Mouse (Mus musculus): ENCODE data around the gene Brix1. TPM values are rescaled to one million over a fixed set of nuclear protein-coding genes. Genes with fewer than 3 reads are reported as not detected.

The Brix1 gene
- polyA plus RNA-seq, 1 experiment from 2014 or later, result 107 TPM

DNA sequence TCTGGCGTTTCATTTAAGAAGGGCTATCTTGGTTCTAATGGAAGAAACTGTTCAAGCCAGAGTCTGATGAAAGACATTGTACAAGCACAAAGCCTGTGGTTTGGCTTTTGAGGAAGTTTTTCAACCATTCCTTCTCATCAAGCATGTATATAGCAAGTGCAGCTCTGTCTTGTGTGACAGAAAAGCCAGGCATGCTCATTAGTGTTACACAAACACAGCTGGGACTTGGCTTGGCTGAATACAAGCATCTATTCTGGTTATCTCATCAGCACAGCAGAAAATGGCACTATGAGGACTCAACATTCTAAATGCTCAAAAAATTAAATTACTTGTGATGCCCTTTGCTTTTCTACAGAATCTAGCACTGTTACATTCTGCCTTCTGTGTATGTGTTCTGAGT is 48.9 kb downstream of the Brix1 start:
- DNase-seq (ENCODE audit: low spot score) (no peak), ATAC-seq (ENCODE audit: insufficient read depth, low FRiP score, low TSS enrichment) (no peak)
- H3K9ac ChIP-seq (ENCODE audit: low read length), result no peak overlapping the region
- H3K4me2 ChIP-seq (ENCODE audit: low read depth), result no peak overlapping the region
- no peaks in the 10 kb centered on the region for H3K27me3 ChIP-seq (ENCODE audit: control insufficient read depth, insufficient read depth, low read length)
- H3K9me3 ChIP-seq (ENCODE audit: control insufficient read depth, low read length), result no peaks in the 10 kb centered on the region
- no peaks in the 10 kb centered on the region for H3K36me3 ChIP-seq (ENCODE audit: control insufficient read depth, insufficient read depth, low read length)
- H3K27ac ChIP-seq (ENCODE audit: low read depth, low read length), result no peak overlapping the region
- no peak overlapping the region for H3K4me3 ChIP-seq (ENCODE audit: low read depth, low read length)
- H3K4me1 ChIP-seq (ENCODE audit: control insufficient read depth, insufficient read depth, low read length), result no peaks in the 10 kb centered on the region
- WGBS, result 88% methylated on average over 1 of the region's 1 CpGs

DNA sequence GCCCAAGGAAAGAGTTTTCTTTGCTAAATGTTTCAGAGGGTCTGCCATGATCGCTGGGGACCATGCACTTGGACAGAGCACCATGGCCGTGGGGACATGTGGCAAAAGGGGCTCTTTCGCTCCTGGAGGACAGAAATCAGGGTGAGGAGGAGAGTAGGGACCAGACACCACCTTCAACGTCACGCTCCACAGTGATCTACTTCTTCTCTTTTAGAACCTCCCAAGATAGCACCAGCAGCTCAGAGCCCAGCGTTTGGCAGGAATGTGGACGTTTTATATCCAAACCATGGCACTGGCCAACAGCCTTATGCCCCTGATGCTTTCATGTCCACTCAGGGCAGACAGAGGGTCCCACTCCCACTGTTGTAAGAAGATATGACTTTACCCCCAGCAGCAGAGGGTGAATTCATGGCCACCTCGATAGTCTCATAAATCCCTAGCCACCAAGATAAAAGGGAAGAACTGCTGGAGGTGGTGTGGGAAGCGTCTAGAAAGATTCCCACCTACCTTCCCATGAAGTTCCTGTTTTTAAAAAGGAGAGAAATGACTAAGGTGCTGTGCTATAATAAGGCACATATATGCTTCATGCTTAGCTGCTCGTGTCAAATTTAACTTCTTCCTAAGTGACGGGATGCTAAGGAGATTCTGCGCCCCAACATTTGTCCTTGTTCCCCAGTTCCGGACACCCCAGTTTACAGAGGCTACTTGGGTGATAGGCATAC is 59.0 kb downstream of the Brix1 start:
- Histone ChIP-seq H3K4me1 (ENCODE audit: control insufficient read depth, insufficient read depth, low read length) (peaks cover under 1% of the 10 kb centered on the region; the same call in 1 of the 2 replicates), H3K4me2 (ENCODE audit: low read depth) (no peak overlapping the region), H3K9ac (ENCODE audit: low read length) (no peak overlapping the region), H3K9me3 (ENCODE audit: control insufficient read depth, low read length) (no peaks in the 10 kb centered on the region), H3K4me3 (ENCODE audit: low read depth, low read length) (no peak overlapping the region), H3K36me3 (ENCODE audit: control insufficient read depth, insufficient read depth, low read length) (no peaks in the 10 kb centered on the region), H3K27me3 (ENCODE audit: control insufficient read depth, insufficient read depth, low read length) (no peaks in the 10 kb centered on the region), H3K27ac (ENCODE audit: low read depth, low read length) (no peak overlapping the region)
- 94% methylated on average over 13 of the region's 13 CpGs for WGBS
- DNase-seq (ENCODE audit: low spot score), result no peak
- no peak for ATAC-seq (ENCODE audit: insufficient read depth, low FRiP score, low TSS enrichment)

GRCm38 (mm10) chr15:10426124-10426523 is 59.6 kb downstream of the Brix1 start:
- H3K36me3 ChIP-seq (ENCODE audit: control insufficient read depth, insufficient read depth, low read length), result no peaks in the 10 kb centered on the region
- H3K4me3 ChIP-seq (ENCODE audit: low read depth, low read length), result no peak overlapping the region
- peaks cover 5% of the 10 kb centered on the region; the same call in 1 of the 2 replicates for H3K4me1 ChIP-seq (ENCODE audit: control insufficient read depth, insufficient read depth, low read length)
- ATAC-seq (ENCODE audit: insufficient read depth, low FRiP score, low TSS enrichment), result no peak
- DNase-seq (ENCODE audit: low spot score), result no peak
- no peaks in the 10 kb centered on the region for H3K9me3 ChIP-seq (ENCODE audit: control insufficient read depth, low read length)
- H3K4me2 ChIP-seq (ENCODE audit: low read depth), result no peak overlapping the region
- no peak overlapping the region for H3K9ac ChIP-seq (ENCODE audit: low read length)
- H3K27ac ChIP-seq (ENCODE audit: low read depth, low read length), result no peak overlapping the region
- WGBS, result 92% methylated on average over 6 of the region's 6 CpGs
- no peaks in the 10 kb centered on the region for H3K27me3 ChIP-seq (ENCODE audit: control insufficient read depth, insufficient read depth, low read length)

Other genes starting within 250 kb of the Brix1 start
- gene Gm21973, start 160.6 kb downstream of the Brix1 start, polyA plus RNA-seq (2014; fragmentation: Nextera tagmentation; extraction: Ambion mirVana), result not detected in 2 replicates
- not detected in 2 replicates for gene Agxt2, start 127.4 kb downstream of the Brix1 start, polyA plus RNA-seq (2014; fragmentation: Nextera tagmentation; extraction: Ambion mirVana)
- gene Dnajc21, start 15.4 kb downstream of the Brix1 start, polyA plus RNA-seq (2014; fragmentation: Nextera tagmentation; extraction: Ambion mirVana), result 16.5 and 19.5 TPM in 2 replicates
- 23.6 and 28.7 TPM in 2 replicates for gene Rad1, start 71 bp upstream of the Brix1 start, polyA plus RNA-seq (2014; fragmentation: Nextera tagmentation; extraction: Ambion mirVana)
- gene Ttc23l, start 72.7 kb upstream of the Brix1 start, polyA plus RNA-seq (2014; fragmentation: Nextera tagmentation; extraction: Ambion mirVana), result not detected in 2 replicates
- gene Rai14, start 228.7 kb upstream of the Brix1 start, polyA plus RNA-seq (2014; fragmentation: Nextera tagmentation; extraction: Ambion mirVana), result 84.2 and 87.0 TPM in 2 replicates